Mouse (Mus musculus) CD4-positive, CD25-positive, alpha-beta regulatory T cell, adult 2 months (primary cell): ENCODE measurements around the gene Spsb1.

Source experiments
- DNase-seq: peaks from one replicate; pipeline ENCODE4 v3.0.0-alpha.2; 2012; ENCODE audit warnings: low read depth, low spot score

Spsb1 gene

DNA sequence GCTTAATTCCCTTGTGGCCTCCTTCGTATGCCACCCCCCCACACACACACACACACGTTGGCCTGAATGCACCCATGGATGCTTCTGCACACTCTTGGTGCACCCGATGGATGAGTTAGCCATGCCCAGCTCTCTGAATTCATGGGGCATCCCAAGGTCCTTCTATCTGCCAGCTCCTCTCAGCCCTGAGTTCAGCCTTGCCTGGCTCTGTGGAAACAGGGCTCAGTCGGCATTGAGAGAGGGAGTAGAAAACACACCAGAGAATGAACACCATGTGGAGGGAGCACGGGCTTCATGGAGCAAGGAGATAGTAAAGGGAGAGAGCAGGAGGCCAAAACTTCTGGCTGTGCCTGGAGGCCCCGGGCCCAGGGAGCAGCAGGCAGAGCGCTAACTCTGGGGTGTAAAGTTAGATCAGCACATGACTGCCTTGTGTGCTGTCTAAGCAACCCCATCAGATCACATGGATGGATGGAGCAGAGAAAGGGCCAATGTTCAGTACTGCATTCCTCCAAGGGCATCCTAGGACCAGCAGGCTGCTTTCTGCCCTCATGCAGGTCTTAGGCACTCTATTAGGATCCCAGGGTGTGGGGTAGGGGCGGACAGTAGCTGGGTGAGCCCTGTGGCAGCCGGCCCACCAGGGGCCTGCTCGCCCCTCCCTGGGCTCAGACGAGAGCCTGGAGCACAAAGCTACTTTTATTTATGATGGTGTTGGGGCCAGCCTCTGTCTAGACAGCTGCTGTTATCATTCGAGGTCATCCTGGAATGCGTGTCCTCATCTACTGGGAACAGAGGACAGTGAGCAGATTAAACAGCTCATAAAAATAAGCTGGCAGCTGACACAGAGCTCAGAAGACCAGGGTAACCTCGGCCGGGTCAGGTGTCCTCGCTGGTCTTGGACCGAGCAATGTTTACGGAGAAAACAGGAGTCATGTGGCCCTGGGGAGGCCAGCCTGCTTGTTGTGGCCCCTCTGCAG is 68.3 kb downstream of the Spsb1 start:
- DNase-seq = no peak

DNA sequence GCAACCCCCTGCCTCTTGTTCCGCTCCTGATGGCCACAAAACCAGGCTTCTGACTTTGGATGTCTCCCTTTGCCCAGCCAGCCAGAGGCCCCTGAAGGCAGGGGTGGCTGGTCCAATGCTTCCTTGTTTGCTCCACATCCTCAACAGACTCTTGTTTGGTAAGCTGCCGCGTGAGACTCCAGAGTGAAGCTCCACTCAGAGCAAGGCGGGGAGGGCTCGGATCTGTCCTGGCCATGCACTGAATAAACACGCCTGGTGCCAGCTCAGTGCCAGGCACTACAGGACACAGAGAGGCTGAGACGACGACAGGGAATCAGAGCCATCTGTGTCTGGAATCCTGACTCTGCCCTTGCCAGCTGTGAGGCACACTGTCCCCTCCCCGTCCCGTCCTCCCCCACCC is 70.9 kb downstream of the Spsb1 start:
- DNase-seq = no peak

DNA sequence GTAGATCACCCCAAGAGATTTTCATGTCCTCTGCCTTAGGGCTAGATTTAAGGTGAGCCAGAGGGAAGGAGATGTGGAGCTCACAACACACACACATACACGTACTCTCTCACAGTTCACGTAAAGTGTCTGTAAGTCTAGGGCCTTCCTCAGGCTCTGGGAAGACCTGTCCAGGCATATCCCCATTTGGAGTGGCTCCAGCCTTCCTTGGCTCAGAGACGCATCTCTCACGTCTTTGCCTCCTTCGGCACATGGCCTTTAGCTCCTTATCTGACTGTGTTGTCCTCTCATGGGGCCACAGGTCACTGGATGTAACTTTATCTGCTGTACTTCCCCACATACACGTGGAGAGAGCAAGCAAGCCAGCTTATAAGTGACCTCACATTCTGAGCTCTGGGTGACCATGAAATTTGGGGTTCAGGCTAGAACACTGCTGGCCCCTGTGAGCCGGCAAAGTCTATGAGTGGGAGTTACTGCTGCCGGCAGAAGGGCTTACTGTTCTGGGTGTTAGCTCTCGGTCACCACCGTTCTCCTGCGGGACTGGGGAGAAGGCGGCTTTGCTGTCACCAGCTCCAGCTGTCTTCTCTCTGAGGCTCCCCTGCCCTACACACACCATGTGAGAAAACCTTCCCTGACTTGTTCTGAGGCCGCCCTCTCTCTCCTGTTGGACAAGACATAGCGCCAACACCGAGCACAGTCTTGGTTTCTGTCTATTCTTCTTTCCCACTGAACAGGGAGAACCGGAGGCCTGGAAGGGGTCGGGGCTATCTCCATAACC is 72.5 kb downstream of the Spsb1 start:
- no peak for DNase-seq

DNA sequence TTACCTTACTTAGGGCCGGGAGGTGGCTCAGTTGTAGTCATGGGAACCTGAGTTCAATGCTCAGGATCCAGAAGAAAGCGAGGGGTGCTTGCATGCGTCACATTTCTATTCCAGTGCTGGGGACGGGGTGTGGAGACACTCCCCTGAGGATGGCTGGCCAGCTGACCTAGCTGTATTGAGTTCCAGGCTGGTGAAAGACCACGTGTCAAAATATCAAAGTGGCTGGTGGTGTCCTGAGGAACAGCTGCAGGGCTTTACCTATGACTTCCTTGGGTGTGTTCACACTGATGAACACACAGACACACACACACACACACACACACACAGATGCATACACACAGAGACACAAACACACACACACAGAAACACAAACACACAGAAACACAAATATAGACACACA is 73.9 kb downstream of the Spsb1 start:
- no peak for DNase-seq

DNA sequence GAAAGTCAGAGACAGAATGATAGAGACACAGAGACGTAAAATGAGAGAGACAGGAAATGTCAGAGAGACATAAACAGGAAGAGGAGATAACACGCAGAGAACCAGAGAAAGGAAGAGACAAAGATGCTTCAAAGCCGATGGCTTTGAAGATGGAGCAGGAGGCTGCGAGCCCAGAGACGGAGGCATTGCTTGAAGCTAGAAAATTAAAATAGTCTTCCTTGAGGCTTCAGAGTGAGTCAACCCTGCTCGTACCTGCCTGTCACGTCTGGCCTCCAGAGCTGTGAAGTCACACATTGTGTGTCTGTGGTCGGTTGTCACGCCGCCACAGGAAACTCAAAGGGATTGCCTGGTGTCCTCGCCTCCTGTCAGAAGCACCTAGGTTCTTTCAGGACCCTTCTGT is 74.9 kb downstream of the Spsb1 start:
- DNase-seq = peak; percentile 75

DNA sequence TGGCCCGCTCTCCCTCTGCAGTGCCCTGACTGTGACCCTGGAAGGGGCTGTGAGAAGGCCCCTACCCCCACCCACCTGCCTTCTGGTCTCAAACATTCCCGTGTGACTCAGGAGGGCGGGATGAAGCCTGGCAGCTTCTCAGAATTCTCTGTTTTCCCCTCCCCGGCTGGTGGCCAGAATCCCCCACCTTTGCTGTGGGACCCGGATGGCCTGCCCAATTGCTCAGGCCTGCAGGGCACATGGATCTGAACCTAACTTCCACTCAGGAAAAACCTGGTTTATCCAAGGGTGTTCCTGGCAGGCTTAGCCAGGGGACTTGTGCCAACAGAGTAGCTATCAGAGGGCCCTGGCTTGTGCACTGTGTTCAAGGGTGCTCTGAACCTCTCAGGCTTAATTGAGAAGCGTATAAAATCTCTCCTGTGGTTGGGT is 76.8 kb downstream of the Spsb1 start:
- no peak for DNase-seq

DNA sequence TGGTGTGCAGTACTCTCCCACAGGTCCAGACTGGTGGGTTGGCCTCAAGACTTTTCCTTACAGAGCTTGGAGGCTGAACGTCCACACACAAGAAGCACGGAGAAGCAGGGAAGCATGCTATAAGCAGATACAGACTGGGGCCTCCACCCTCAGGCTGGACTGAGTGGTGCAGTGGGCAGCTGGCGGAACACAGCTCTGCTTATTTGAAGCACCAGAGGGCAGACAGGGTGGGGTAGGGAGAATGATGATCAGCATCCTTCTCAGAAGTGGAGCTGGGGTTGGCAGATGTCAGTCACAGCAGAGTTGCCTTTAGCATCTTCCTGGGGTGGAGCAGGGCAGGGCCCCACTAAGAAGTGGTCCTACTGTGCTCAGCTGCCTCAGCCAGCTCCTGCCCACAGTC is 77.6 kb downstream of the Spsb1 start:
- peak; percentile 35 for DNase-seq

DNA sequence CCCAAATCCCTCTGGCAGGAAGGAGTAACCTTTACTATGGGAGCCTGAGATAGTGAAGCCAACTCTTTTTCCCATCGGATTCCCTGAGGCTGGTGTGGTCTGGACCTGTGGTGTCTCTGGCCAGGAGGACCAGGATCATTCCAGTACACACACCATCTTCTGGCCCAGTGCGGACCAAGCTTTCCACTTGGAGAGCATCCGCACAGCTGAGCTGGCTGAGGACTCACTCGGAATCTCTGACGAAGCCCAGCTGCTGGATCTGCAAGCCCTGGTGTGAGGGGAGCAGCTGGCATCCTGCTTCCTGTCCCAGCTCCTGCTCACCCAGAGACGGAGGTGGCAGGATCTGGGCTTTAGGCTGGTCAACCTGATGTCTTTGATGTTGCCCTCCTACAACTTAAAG is 78.1 kb downstream of the Spsb1 start:
- no peak for DNase-seq

DNA sequence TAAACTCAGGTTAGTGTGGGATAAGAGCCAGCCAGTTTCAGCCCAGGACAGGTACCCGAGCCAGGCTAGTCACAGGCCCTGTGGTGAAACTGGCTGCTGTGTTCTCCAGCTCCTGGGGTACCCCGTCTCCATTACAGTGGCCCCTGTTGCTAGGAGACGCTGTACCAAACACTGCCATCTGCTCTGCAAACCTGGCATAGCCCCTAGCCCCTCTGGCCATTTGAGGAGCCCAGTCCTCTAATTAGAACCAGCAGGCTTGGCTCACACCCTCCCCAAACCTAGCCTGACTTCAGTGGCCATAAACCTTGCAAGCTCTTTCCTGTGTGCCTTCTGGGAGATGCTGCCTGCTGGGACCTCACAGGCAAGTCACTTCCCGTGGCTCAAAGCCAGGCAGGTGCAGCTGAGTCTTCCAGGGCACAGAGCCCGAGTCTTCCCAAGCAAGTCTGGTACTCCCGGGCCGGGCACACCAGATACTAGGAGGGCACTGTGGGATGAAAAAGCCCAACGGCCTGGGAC is 78.8 kb downstream of the Spsb1 start:
- DNase-seq = no peak

DNA sequence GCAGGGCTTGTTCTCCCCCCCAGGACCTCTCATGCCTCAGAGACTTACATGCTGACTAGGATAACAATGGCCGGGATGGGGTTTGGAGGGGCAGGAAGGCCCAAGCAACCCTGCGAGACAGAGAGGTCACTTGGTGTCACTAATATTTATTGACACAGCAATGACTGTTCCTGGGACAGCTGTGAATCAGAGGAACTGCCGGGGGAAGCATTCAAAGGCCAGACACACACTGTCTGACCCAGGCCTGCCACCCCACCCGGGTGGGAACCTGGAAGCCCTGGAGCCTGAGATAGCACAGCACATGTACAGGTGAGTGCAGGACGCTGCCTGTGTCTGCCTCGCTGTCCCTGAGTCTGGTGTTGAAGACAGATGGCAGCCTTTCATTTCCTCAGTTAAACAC is 79.5 kb downstream of the Spsb1 start:
- DNase-seq = no peak

DNA sequence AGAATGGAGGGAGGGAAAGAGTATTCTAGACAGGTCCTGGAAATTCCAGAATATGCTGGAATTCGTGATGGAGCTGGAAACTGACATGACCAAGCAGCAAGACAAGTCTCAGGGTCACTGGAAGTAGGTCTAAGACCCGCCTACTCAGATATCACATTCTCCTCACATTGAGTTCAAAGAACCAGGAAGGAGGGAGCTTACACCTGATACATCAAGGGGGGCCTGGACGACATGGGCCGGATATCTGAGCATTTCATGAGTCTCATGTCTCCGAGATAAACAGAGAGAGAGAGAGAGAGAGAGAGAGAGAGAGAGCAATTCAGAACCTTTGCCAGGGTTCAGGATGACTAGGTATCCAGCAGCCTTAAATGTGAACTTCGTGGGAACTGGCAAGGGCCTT is 82.6 kb downstream of the Spsb1 start:
- DNase-seq = peak; percentile 36

DNA sequence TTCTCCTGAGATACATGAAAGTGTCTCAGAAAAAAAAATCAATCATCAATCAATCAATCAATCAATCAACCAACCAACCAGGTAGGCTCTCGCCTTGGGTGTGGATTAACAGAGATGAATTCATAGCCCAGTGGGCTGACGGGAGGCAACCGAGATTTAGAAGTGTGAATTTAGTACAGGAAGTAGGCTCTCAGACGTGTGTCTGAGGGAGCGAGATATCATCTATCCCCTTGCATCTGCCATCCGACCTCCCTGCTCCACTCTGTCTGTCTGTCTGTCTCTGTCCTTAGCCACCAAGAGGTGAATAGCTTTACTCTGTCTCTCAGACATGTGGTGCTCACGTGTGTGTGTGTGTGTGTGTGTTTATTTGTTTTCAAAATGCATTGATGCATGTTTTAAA is 83.3 kb downstream of the Spsb1 start:
- peak; percentile 73 for DNase-seq

DNA sequence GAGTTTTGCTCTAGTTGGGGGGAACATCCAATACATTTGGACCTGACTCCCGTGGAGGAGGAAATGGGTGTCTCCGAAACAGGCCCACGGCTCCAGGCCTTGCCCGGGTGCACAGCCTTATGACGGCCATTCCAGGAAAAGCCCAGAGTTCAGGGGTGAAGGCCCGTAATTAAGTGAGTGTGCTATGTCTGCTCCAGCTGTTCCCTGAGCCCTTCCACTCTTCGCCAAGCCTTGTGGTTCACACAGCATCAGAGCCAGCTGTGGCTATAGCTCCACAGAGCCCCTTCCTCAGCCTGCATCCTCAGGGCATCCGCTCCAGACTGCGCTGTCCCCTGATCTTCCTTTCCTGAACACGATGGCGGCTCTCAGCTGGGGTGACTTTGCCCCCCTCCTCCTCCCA is 83.8 kb downstream of the Spsb1 start:
- peak; percentile 43 for DNase-seq

DNA sequence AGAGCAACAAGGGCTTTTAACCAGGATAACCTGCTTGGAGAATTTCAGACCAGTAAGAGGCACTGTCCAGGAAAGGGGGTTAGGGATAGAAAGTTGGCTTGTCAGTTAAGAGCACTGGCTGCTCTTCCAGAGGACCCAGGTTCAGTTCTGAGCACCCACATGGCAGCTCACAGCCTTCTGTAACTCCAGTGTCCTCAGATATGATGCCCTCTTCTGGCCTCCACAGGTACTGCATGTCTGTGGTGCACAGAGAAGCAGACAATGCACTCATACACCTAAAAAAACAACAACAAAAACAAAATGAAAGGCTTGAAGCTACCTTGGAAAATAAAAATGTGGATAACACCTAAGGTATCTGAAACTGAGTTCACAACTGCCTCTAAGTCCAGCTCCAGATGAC is 84.4 kb downstream of the Spsb1 start:
- peak; percentile 55 for DNase-seq

DNA sequence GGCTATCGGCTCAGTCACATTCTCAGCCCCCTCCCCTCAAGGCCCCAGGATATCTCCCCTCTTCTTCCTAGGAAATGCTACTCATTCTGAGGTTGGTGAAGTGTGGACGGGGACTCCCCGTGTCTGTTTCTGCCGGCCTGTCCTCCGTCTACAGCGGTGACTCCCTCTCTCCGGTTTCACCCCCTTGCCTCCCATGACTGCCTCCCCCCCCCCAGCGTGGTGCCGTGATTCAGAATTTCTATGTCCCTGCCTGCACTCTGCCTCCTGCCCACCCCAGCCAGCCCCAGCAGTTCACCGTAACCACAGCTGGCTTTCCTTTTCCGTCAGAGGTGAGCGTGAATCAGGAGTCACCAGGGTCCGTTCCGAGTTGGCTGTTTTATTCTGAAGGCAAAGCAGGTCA is 86.1 kb downstream of the Spsb1 start:
- peak; percentile 51 for DNase-seq

DNA sequence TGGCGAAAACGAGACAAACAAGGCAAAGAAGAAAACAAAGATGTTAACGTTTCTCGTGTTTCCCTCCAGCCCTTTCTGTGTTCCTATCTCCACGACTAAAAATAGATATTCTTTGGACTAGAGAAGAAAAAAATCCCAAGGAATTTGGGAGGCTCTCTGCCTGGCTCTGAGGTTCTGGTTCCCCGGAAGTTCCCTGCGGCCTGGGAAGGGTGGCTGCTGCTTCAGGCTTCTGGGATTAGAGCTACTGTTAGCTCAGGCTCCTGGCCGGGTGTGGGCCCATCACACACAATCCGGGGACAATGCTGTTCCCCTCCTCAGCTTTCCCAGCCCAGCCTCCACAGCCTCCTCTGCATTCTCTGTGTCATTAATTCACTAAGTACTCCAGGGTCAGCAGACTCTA is 86.8 kb downstream of the Spsb1 start:
- DNase-seq = no peak

DNA sequence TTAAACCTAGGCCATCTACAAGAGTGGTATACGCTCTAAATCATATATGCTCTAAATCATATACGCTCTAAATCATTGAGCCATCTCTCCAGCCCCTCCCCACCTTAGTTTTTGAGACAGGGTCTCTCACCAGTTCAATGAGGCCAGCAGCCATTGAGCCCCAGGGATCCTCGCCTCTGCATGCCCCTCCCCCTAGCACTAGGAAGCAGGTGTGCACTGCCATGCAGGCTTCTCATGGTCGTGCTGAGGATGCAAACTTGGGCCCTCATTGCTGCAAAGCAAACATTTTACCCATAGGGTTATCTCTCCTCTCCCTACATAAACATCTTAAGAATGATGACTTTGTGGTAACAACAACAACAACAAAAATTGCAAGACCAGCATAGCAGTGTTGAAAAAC is 87.5 kb downstream of the Spsb1 start:
- no peak for DNase-seq

DNA sequence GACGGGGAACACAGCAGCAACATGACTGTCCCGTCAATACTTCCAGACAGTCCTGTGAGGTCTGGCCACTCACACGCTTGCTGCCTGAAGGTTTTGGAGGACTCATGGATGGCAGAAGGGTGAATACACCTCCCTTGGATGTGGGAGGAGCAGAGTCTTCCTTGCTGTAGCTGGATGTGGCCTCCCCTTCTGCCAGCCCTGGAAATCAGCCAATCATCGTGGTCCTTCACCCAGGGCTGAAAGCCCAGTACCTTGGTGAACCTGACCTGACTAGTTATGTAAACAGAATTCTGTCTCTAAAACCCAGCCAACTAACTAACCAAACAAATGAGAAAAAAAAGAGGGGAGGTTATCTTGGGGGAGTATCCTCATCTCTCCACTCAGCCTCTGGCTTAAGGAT is 90.4 kb downstream of the Spsb1 start:
- DNase-seq = no peak

DNA sequence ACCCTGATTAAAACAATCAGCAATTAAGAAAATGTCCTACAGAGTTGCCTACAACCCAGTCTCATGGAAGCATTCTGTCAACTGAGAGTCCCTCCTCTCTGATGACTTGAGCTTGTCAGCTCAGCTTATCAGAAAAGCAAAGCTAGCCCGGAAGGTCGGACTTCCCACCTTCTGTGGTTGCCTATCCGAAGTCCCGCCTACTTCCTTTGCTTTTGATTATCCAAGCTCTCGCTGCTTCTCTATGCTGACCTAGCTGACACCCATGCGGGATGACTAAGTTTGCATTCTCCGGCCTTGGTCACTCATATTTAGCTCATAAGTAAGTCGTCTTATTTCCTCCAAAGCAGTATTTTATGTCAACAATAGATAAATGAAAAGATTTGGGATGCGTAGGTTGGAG is 91.3 kb downstream of the Spsb1 start:
- peak; percentile 41 for DNase-seq

DNA sequence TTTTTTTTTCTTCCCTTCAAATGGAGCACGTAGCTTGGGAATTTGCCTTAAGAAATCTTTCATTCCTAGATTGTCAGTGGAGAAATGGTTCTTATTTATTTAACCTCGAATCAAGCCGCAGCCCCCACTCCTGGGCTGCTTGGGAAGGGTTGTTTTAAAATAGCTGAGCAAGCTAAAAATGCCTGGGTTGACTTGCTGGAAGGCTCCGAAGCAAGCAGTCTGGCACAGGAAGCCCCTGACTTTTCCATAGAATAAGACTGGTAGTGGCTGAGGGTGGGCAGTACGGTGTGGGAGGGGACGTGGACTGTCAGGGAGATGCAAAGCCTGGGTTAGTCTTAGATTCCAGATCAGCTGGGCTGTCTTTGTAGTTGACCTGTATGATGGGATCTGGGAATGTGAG is 94.5 kb downstream of the Spsb1 start:
- no peak for DNase-seq

DNA sequence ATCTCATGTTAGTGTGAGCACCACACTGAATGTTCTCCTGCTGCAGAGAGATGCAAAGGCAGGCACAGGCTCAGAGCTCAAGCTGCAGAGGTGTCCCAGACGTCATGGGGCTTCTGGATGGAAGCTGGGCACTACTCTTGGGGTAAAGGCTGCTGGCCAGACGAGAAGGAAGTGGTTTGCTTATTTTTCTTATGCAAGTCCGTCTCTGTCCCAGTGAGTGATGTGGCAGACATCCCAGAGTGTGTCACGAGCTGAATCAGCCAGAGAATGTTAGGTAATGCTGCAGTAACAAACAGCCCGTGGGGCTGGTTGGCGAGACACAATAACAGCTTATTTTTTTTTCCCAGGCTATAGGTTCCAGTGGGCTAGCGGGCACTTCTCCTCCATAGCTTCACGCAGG is 96.3 kb downstream of the Spsb1 start:
- DNase-seq = no peak

DNA sequence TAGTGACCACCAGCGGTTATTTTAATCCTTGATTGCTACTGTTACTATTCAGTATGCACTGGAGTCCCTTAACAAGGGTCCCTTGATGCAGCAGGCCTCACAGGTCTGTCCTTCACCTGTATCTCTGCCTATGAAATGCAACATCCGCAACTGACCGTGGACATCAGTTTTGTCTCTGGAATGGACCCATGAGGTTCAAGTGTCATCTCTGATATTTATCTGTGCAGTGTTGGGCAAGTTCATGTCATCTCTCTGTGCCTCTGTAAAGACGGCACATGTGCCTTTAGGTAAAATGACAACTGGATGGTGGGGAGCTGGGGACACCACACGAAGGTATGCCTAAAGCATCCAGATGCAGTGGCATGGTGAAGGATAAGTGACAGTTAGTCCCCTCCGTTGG is 96.7 kb downstream of the Spsb1 start:
- DNase-seq = no peak

DNA sequence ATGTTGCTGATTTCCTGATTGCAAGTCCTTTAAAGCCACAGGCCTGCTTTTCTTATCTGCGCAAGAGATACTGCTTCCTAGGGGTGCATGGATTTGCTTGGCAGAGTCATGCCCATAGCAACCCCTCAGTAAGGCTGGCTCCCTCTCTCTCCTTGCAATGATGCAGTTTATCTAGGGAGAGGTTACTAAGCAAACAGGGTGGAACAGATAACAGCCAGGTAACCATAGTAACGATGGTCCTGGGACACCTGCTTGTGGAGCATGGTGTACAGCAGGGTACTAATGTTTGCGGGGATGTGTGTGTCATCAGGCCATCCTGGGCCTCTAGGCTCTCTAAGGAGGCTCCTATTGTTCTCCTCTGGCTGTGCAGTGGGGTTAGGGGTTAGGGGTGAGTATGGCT is 97.2 kb downstream of the Spsb1 start:
- DNase-seq = peak; percentile 43
